Mouse (Mus musculus) neural tube, embryonic 10.5 days (tissue): ENCODE data around the gene Mpnd.

ENCODE experiments used
- DNase-seq: peaks from one replicate; pipeline ENCODE4 v3.0.0-alpha.2; 2017; ENCODE audit warnings: low spot score; ENCODE audit errors: extremely low spot score

The Mpnd gene

DNA sequence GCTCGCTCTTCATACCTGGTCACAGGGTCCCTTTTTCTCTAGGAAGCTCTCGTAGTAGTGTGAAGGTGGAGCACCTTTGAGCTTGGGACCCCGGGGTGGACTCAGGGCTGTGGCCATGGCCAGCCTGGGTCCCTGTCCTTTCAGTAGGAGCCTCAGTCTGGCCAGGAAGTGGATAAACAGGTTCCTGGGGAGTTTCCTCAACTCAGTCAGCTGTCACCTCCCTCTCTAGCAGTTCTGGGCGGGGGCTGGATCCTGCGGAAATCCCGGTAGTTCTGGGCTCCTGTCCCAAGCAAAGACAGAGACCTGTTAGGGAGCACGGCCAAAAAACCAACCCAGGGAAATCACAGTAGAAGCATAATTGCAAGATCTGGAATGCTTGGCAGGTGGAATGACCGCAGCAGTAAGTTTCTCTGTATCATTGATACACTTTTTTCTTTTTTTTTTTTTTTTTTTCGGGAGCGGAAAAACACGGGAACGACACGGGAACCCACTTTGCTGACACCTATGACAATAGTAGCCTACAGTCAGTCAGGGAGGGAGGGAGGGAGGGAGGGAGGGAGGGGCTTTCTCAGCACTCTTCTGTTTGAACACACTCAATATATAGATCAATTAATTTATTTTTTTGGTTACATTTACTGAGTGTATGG lies at the start of gene Mpnd, which contains the start of gene Stap2:
Mpnd (plus strand) TSS at position 297 of the 647 bp plus-strand sequence.
Stap2 (minus strand) TSS at position 170 of the 647 bp plus-strand sequence.
- no peak for DNase-seq

GRCm38 (mm10) chr17:55956129-55956528 lies 49.4 kb upstream of the Mpnd start:
- peak; percentile 76 for DNase-seq

DNA sequence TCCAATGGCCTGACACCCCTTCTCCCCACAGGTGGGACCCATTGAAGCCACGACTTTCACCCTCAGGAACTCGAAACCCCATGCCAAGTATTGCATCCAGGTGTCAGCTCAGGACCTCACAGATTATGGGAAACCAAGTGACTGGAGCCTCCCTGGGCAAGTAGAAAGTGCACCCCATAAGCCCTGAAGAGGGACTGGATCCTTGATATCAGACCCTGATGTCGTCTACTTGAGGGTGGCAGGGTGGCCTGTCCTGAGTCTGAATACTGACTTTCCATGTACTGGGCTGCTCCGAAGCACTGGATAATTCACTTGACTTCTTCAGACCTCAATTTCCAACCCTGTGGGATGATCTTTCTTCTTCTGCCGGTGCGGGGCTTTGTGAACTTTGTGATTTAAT lies 48.9 kb upstream of the Mpnd start:
- no peak for DNase-seq

- peak; percentile 80 for DNase-seq
These were observed 48.3 kb upstream of the Mpnd start for GRCm38 (mm10) chr17:55957168-55957567.

DNA sequence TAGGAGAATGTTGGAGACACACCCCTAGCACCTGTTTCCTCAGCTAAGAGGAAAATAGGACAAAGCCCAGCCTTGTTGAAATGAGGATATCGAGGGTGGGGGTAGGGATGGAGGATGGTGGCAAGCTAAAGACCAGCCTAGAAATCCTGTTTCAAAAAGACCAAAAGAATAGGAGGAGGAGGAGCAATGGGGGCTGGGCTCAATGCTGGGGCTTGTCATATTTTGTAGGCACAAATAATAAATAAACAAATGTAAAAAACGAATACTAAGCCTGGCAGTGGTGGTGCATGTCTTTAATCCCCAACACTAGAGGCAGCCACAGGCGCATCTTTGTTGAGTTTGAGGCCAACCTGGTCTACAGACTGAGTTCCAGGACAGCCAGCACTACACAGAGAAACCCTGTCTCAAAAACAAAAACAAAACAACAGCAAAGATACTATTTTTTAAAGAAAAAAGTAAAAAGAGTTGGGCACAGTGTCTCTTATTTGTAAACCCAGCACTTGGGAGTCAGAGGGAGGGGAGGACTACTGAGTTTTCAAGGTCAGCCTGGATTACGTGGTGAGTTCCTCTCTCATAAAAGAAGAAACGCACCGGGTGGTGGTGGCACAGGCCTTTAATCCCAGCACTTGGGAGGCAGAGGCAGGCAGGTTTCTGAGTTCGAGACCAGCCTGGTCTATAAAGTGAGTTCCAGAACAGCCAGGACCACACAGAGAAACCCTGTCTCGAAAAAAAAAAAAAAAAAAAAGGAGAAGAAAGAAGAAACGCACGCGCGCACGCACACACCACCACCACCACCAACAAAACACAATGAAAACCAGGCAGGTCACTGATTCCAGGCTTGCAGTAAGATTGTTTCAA lies 47.6 kb upstream of the Mpnd start:
- DNase-seq: no peak

GRCm38 (mm10) chr17:55958584-55958886 lies 47.0 kb upstream of the Mpnd start:
- DNase-seq: peak; percentile 34

DNA sequence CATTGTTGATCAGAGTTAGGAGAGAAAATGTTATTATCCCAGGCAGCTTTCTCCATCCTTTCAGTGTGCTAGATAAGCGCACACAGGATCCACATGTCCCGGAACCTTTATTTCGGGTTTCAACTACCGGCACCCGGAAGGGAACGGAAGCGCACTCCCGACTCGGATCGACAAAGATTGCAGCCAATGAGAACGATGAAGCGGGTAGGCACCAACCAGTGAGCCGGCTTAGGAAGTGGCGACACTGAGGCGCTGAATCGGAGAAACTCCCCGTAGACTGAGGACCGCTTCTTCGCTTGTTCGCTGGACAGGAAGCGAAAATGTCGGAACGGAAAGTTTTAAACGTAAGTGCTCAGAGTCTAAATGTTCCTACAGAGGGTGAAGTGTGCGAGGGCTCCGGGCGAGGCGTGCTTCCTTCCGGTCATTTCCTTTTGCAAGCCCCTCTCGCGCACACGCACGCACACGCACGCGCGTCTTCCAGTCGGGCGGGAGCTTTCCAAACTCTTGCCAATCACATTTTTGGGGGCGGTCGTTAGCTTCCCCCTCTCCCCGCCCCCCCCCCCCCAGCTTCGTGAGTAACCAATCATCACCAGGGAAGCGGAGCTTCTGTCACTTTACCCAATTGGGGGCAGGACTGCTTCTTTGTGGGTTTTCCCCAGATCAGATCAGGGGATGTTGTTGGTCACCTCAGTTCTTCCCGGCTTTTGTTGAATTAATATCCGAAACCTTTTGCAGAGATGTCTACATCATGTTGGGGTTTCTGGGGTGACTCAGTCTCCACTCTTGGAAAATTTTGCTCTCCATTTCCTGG lies 46.4 kb upstream of the Mpnd start, which contains the start of gene Yju2:
Yju2 (plus strand) TSS at position 182 of the 811 bp plus-strand sequence.
- peak; percentile 95 for DNase-seq

DNA sequence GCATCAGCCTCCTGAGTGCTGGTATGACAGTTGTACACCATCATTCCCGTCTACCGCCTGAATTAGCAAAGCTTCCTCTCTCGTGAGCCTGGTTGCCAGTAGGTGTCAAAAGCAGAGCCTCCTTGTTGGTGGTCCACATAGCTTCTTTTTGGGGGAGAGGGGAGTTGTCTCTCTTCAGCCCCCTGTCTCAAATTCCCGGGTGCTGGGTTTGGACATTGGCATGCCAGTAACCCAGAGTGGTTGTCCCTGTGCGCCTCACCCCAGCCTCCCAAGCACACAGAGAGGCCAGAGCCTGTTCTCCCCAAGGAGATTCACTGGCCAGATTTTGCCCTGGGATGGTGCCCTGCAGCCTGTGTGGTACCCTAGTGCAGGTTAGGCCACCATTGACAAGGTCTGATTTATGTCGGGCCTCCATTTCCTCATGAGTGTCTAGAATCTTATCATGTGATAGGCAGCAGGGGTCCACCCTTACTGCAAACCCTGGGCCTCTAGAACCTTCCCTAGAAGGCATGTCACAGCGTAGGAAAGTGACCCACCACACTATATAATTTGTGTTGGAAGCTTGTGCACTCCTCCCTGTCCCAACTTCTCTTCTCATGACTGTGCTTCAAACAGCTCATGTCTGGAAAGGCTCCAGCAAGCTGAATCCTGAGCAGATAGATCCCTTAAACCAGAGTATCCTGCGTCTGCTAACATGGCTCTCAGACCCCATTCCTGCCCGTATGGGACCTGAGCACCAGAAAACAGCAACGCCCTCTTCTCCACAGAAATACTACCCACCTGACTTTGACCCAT lies 45.4 kb upstream of the Mpnd start:
- no peak for DNase-seq

GRCm38 (mm10) chr17:55960791-55961190 lies 44.7 kb upstream of the Mpnd start:
- DNase-seq: no peak

GRCm38 (mm10) chr17:55961631-55962030 lies 43.9 kb upstream of the Mpnd start:
- no peak for DNase-seq

DNA sequence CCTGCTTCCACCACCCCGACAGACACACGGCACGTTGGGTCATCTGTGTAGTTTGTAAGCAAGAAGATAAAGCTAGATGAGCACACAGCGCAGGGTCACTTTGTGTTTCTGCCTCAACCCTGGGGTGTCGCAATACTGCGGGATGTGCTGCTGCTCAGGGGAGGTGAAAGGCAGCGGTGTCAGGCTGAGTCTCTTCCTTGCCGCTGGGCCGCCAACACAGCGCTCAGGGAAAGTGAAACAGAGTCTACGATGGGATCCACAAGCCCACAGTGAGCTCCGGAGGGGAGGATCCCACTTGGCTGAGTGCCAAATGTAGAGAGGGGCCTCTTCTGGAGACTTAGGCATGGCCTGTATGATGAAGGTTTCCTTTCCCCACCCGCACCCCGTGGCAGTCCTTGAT lies 42.3 kb upstream of the Mpnd start:
- no peak for DNase-seq

DNA sequence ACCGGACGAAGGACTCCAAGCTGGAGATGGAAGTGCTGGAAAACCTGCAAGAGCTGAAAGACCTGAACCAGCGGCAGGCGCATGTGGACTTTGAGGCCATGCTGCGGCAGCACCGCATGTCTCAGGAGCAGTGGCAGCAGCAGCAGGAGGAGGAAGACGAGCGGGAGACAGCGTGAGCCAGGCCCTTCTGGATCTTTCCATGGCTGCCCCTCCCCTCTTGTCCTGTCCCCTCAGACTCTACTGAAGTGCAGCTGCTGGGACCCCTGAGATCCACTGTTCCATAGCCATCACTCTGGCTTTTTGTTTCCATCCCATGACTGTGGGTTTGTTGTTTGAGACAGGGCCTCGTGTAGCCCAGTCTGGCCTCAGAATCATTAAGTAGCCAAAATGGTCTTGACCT lies 41.0 kb upstream of the Mpnd start:
- DNase-seq: no peak

DNA sequence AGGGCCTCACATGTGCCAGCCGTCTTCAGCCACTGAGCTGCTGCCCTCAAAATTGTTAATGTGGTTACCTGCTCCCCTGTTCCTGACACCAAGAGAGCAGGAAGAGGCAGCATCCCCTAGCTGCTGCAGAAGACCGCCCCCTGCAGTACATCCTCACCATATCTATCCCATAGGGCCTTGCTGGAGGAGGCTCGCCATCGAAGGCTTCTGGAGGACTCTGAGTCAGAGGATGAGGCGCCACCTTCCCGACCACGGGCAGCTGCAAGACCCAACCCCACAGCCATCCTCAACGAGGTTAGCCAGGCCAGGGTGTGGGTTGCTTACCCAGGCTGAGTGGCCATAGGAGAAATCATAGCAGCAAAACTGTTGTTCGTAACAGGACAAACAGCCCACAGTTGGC lies 40.5 kb upstream of the Mpnd start:
- DNase-seq: no peak

DNA sequence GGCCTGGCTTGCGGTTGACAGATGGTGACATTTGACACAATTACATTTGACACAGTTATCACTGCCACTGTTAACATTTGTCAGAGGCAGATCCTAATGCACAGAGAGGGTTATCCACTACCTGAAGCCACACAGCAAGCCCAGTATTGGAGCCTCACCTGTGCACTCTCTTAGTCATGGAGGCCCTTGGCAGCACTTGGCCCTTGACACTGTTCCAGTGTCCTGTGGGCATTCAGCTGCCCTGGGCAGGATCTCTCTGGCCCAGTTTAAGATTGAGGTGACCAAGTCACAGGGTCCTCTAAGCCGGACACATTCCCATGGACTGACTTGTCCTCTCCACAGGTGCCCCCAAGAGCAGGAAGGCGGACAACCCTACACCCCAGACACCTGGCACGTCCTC lies 38.3 kb upstream of the Mpnd start:
- DNase-seq: no peak

GRCm38 (mm10) chr17:55968210-55968609 lies 37.3 kb upstream of the Mpnd start:
- no peak for DNase-seq

- peak; percentile 60 for DNase-seq
These were observed 36.0 kb upstream of the Mpnd start for GRCm38 (mm10) chr17:55969560-55969959.

GRCm38 (mm10) chr17:55969966-55970891 lies 35.3 kb upstream of the Mpnd start, which contains the start of gene Shd:
Shd (plus strand) TSS chr17:55970467.
- peak; percentile 83 for DNase-seq

DNA sequence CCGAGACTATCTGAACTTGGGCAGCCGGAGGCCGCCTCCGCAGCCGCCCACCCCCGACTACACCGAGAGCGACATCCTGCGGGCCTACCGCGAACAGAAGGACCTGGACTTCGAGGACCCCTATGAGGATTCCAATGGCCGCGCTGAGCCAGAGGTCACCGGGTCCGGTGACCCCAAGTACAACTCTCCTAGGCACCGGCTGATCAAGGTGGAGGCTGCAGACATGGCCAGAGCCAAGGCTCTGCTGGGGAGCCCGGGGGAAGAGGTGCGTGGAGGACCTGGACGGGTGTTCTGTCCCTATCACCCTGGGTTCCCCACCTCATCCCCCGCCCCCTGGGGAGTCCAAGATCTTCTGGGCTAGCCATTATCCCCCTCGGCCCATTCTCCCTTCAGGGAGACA lies 34.1 kb upstream of the Mpnd start:
- no peak for DNase-seq

- DNase-seq: peak; percentile 72
These were observed 29.2 kb upstream of the Mpnd start for GRCm38 (mm10) chr17:55976255-55976862.

GRCm38 (mm10) chr17:55977301-55977700 lies 28.2 kb upstream of the Mpnd start:
- DNase-seq: no peak
